Mouse (Mus musculus) CH12.LX (cell line): ENCODE results near the gene Afap1. TPM values are rescaled to one million over a fixed set of nuclear protein-coding genes. Genes with fewer than 3 reads are reported as not detected.

ENCODE experiments used
- DNase-seq: peaks from one replicate; pipeline ENCODE4 v3.0.0-alpha.2; 2013; ENCODE audit errors: extremely low read depth
- H3K27ac ChIP-seq: 2 replicates; pipeline ENCODE4 v1.5.1; 2012; ENCODE audit warnings: low read depth, mild to moderate bottlenecking, control low read depth, moderate library complexity; ENCODE audit not compliant: insufficient read depth
- H3K27me3 ChIP-seq: replicated peaks from 2 replicates; pipeline ENCODE3; 2012; ENCODE audit warnings: inconsistent platforms
- H3K36me3 ChIP-seq, 2 experiments: replicated peaks in 1 of 2; 2 replicates each; pipeline versions ENCODE3 to v1.6.1; 2012; ENCODE audit warnings: inconsistent platforms in 1 of 2, low read length in 1 of 2, mild to moderate bottlenecking in 1 of 2, mixed read lengths in 1 of 2, moderate library complexity in 1 of 2; ENCODE audit not compliant: control insufficient read depth in 1 of 2, insufficient read depth in 1 of 2
- H3K4me1 ChIP-seq, 2 experiments: 2 replicates each; pipeline ENCODE4 v1.6.1; 2012; ENCODE audit warnings: inconsistent platforms in 1 of 2, moderate library complexity in 1 of 2; ENCODE audit not compliant: insufficient read depth in 2 of 2, control insufficient read depth in 1 of 2
- H3K4me2 ChIP-seq: 2 replicates; pipeline ENCODE4 v1.6.1; 2012; ENCODE audit warnings: low read depth, mild to moderate bottlenecking, control low read depth; ENCODE audit not compliant: poor library complexity, insufficient read depth, severe bottlenecking
- H3K4me3 ChIP-seq, 3 experiments: fragments of 150-350 bp in 1 of 3; sonication (generic) in 1 of 3; replicated peaks in 1 of 3; 2 replicates each; pipeline versions ENCODE3 to v1.5.1; 2011 to 2012; ENCODE audit warnings: low read depth in 2 of 3, low read length in 2 of 3, mild to moderate bottlenecking in 2 of 3, moderate library complexity in 2 of 3, control low read depth in 1 of 3, improper control_type of control experiment in 1 of 3, inconsistent platforms in 1 of 3, mixed read lengths in 1 of 3; ENCODE audit not compliant: poor library complexity in 1 of 3
- H3K79me2 ChIP-seq: replicated peaks from 2 replicates; pipeline ENCODE4 v1.6.1; 2012; ENCODE audit warnings: mild to moderate bottlenecking, moderate library complexity; ENCODE audit not compliant: control insufficient read depth, poor library complexity, insufficient read depth, severe bottlenecking; ENCODE audit errors: extremely low read depth
- H3K9ac ChIP-seq: 2 replicates; pipeline ENCODE4 v1.6.1; 2012; ENCODE audit warnings: low read depth, mild to moderate bottlenecking, control low read depth, moderate library complexity; ENCODE audit not compliant: insufficient read depth
- H3K9me3 ChIP-seq: replicated peaks from 2 replicates; pipeline ENCODE3; 2012; ENCODE audit warnings: low read length, inconsistent platforms, mixed read lengths
- CHD2 ChIP-seq: IDR thresholded peaks from 2 replicates; pipeline ENCODE4 v1.6.1; 2011; ENCODE audit warnings: low read length, improper control_type of control experiment
- CTCF ChIP-seq, 2 experiments: IDR thresholded peaks in 1 of 2; conservative IDR thresholded peaks in 1 of 2; 2 replicates each; pipeline ENCODE4 v1.5.1; 2011 to 2012; ENCODE audit warnings: low read depth in 2 of 2, low read length in 2 of 2, improper control_type of control experiment in 1 of 2, inconsistent platforms in 1 of 2, mild to moderate bottlenecking in 1 of 2, moderate library complexity in 1 of 2
- E2F4 ChIP-seq: IDR thresholded peaks from 2 replicates; pipeline ENCODE4 v1.6.1; 2011; ENCODE audit warnings: low read depth, low read length, improper control_type of control experiment; ENCODE audit not compliant: insufficient replicate concordance
- EP300 ChIP-seq: IDR thresholded peaks from 2 replicates; pipeline ENCODE4 v1.6.1; 2011; ENCODE audit warnings: low read length, improper control_type of control experiment
- ETS1 ChIP-seq: conservative IDR thresholded peaks from 2 replicates; pipeline ENCODE4 v1.6.1; 2012; ENCODE audit warnings: low read depth, mild to moderate bottlenecking, inconsistent platforms, low read length, improper control_type of control experiment, moderate library complexity
- HCFC1 ChIP-seq: IDR thresholded peaks from 2 replicates; pipeline ENCODE4 v1.6.1; 2012; ENCODE audit warnings: low read depth, mild to moderate bottlenecking, inconsistent platforms, low read length, improper control_type of control experiment
- IRF4 ChIP-seq: IDR thresholded peaks from 2 replicates; pipeline ENCODE4 v1.6.1; 2014; ENCODE audit warnings: low read depth, mild to moderate bottlenecking, inconsistent platforms, low read length, improper control_type of control experiment
- JUN ChIP-seq: IDR thresholded peaks from 2 replicates; pipeline ENCODE4 v1.6.1; 2011; ENCODE audit warnings: low read depth, mild to moderate bottlenecking, low read length, improper control_type of control experiment, moderate library complexity; ENCODE audit not compliant: insufficient read depth
- JUND ChIP-seq: conservative IDR thresholded peaks from 2 replicates; pipeline ENCODE4 v1.6.1; 2011; ENCODE audit warnings: low read depth, low read length, improper control_type of control experiment
- KAT2A ChIP-seq: IDR thresholded peaks from 2 replicates; pipeline ENCODE4 v1.6.1; 2012; ENCODE audit warnings: low read length, improper control_type of control experiment, inconsistent platforms; ENCODE audit not compliant: insufficient replicate concordance
- MAX ChIP-seq: IDR thresholded peaks from 2 replicates; pipeline ENCODE4 v1.6.1; 2011; ENCODE audit warnings: low read length, improper control_type of control experiment
- MYC ChIP-seq: IDR thresholded peaks from 2 replicates; pipeline ENCODE4 v1.6.1; 2011; ENCODE audit warnings: low read depth, mild to moderate bottlenecking, improper control_type of control experiment, low read length
- NRF1 ChIP-seq: IDR thresholded peaks from 2 replicates; pipeline ENCODE4 v1.6.1; 2014; ENCODE audit warnings: low read depth, mild to moderate bottlenecking, inconsistent platforms, low read length, improper control_type of control experiment, moderate library complexity
- RCOR1 ChIP-seq: conservative IDR thresholded peaks from 2 replicates; pipeline ENCODE4 v1.6.1; 2012; ENCODE audit warnings: low read depth, mild to moderate bottlenecking, inconsistent platforms, low read length, improper control_type of control experiment
- SIN3A ChIP-seq: IDR thresholded peaks from 2 replicates; pipeline ENCODE4 v1.6.1; 2012; ENCODE audit warnings: low read length, improper control_type of control experiment, inconsistent platforms
- SMC3 ChIP-seq: IDR thresholded peaks from 2 replicates; pipeline ENCODE4 v1.6.1; 2011; ENCODE audit warnings: low read depth, low read length, improper control_type of control experiment
- TBP ChIP-seq: conservative IDR thresholded peaks from 2 replicates; pipeline ENCODE4 v1.6.1; 2011; ENCODE audit warnings: low read depth, low read length, improper control_type of control experiment
- UBTF ChIP-seq: IDR thresholded peaks from 2 replicates; pipeline ENCODE4 v1.6.1; 2012; ENCODE audit warnings: low read depth, mild to moderate bottlenecking, inconsistent platforms, low read length, improper control_type of control experiment, moderate library complexity
- USF2 ChIP-seq: conservative IDR thresholded peaks from 2 replicates; pipeline ENCODE4 v1.6.1; 2011; ENCODE audit warnings: low read depth, low read length, improper control_type of control experiment
- ZC3H11A ChIP-seq: IDR thresholded peaks from 2 replicates; pipeline ENCODE4 v1.6.1; 2012; ENCODE audit warnings: low read depth, mild to moderate bottlenecking, inconsistent platforms, low read length, improper control_type of control experiment
- dilution Hi-C: fragments of 300-500 bp; cut with MboI; formaldehyde crosslinking; loops from 2 replicates; pipeline ENCODE4 v1.14.3; 2020; ENCODE audit warnings: low sequenced_read_pairs; ENCODE audit not compliant: extremely low pct_unique_long_range_greater_than_20kb, extremely low pct_ligation_motif_present
- in situ Hi-C: fragments of 300-500 bp; cut with MboI; formaldehyde crosslinking; loops from 3 replicates; pipeline ENCODE4 v1.14.3; 2019; ENCODE audit warnings: low sequenced_read_pairs, low pct_ligation_motif_present, low pct_unique_long_range_greater_than_20kb, mixed read lengths
- polyA plus RNA-seq: library from polyadenylated mRNA; unstranded; fragments of >175 nt; gene quantifications from 2 replicates; pipeline ENCODE4 v1.2.1, GENCODE M21; 2012; ENCODE audit warnings: low read depth; ENCODE audit not compliant: insufficient read length
- total RNA-seq, 2 experiments: library from RNA; depleted of rRNA; stranded (reverse); fragments of 300-350 nt in 1 of 2; fragments of >200 nt in 1 of 2; gene quantifications; 2 replicates each; pipeline ENCODE4 v1.2.3; 2012 to 2014

The Afap1 gene
- total and polyA plus RNA-seq, 3 experiments: 0.32 to 4.0 (median 0.86) TPM

GRCm38 (mm10) chr5:35931296-35931695 is 38.2 kb downstream of the Afap1 start:
- no peak overlapping the region for H3K9ac ChIP-seq
- in situ Hi-C loops (loop anchor here (5.0 kb wide), 1 partner anchor 36 kb away; no protein-coding TSS in a partner anchor), dilution Hi-C loops (no loop called here)
- H3K36me3 ChIP-seq: peaks cover 2% of the 10 kb centered on the region in 2 experiments
- no peaks in the 10 kb centered on the region for H3K27me3 ChIP-seq
- H3K27ac ChIP-seq: no peak overlapping the region
- H3K9me3 ChIP-seq: no peaks in the 10 kb centered on the region
- H3K4me1 ChIP-seq: no peaks in the 10 kb centered on the region
- H3K4me2 ChIP-seq: no peak overlapping the region
- TF ChIP-seq KAT2A: no peak
- no peak for TF ChIP-seq ETS1
- no peak for TF ChIP-seq UBTF
- TF ChIP-seq E2F4: no peak
- TF ChIP-seq RCOR1: no peak
- TF ChIP-seq JUND: no peak
- TF ChIP-seq TBP: no peak
- no peak for TF ChIP-seq CHD2
- TF ChIP-seq NRF1: no peak
- TF ChIP-seq SMC3: no peak
- no peak for TF ChIP-seq JUN
- no peak for TF ChIP-seq ZC3H11A
- no peak for TF ChIP-seq EP300
- TF ChIP-seq SIN3A: no peak
- no peak for TF ChIP-seq USF2
- TF ChIP-seq HCFC1: no peak
- no peaks in the 10 kb centered on the region for H3K79me2 ChIP-seq
- H3K4me3 ChIP-seq: no peak overlapping the region
- DNase-seq: no peak

GRCm38 (mm10) chr5:35933059-35933458 is 39.9 kb downstream of the Afap1 start:
- H3K27me3 ChIP-seq: no peaks in the 10 kb centered on the region
- H3K4me3 ChIP-seq: no peak overlapping the region
- H3K4me2 ChIP-seq: no peak overlapping the region
- no peak overlapping the region for H3K27ac ChIP-seq
- DNase-seq: no peak
- H3K4me1 ChIP-seq: no peaks in the 10 kb centered on the region
- in situ Hi-C loops: loop anchor here (5.0 kb wide), 1 partner anchor 34 kb away; no protein-coding TSS in a partner anchor
- dilution Hi-C loops: no loop called here
- no peak overlapping the region for H3K9ac ChIP-seq
- no peaks in the 10 kb centered on the region for H3K79me2 ChIP-seq
- no peaks in the 10 kb centered on the region for H3K9me3 ChIP-seq
- H3K36me3 ChIP-seq: peaks cover 2% of the 10 kb centered on the region in 2 experiments
- TF ChIP-seq MAX: no peak
- no peak for TF ChIP-seq MYC
- no peak for TF ChIP-seq HCFC1
- TF ChIP-seq SMC3: no peak
- no peak for TF ChIP-seq IRF4
- no peak for TF ChIP-seq CTCF (conservative IDR thresholded peaks at IDR 0.05 in 1 of 2, IDR thresholded peaks at IDR 0.05 in 1 of 2; ENCODE audit: low read depth in 2 of 2, low read length in 2 of 2)
- no peak for TF ChIP-seq TBP
- TF ChIP-seq USF2: no peak
